Mouse (Mus musculus) liver, embryonic 15.5 days (tissue): ENCODE results near the gene Map4k2. TPM values are rescaled to one million over a fixed set of nuclear protein-coding genes. Genes with fewer than 3 reads are reported as not detected.
"Not testable (repeated sequence)": the region's sequence is repeated elsewhere in the genome, so short reads cannot be mapped to it uniquely, and the experiment has no call there.

Source experiments
- ATAC-seq: fragments of 200-750 bp; cut with Nextera tagmentation; 2 replicates; pipeline ENCODE4 v1.8.0; 2017; ENCODE audit warnings: moderate number of reproducible peaks, mild to moderate bottlenecking, moderate library complexity; ENCODE audit not compliant: insufficient read depth
- H3K27ac ChIP-seq: fragments of 300-500 bp; sonication (generic); replicated peaks from 2 replicates; pipeline ENCODE4 v1.5.1; 2015; ENCODE audit warnings: mild to moderate bottlenecking, inconsistent platforms
- H3K27me3 ChIP-seq: fragments of 300-500 bp; sonication (generic); 2 replicates; pipeline ENCODE4 v1.6.1; 2015; ENCODE audit warnings: mild to moderate bottlenecking, inconsistent platforms
- H3K36me3 ChIP-seq: fragments of 300-500 bp; sonication (generic); replicated peaks from 2 replicates; pipeline ENCODE4 v1.6.1; 2015; ENCODE audit warnings: moderate library complexity, mild to moderate bottlenecking, inconsistent platforms
- H3K4me1 ChIP-seq: fragments of 300-500 bp; sonication (generic); replicated peaks from 2 replicates; pipeline ENCODE4 v1.6.1; 2015; ENCODE audit warnings: inconsistent platforms
- H3K4me2 ChIP-seq: fragments of 300-500 bp; sonication (generic); 2 replicates; pipeline ENCODE4 v1.6.1; 2015; ENCODE audit warnings: moderate library complexity, mild to moderate bottlenecking, inconsistent platforms
- H3K4me3 ChIP-seq: fragments of 300-500 bp; sonication (generic); replicated peaks from 2 replicates; pipeline ENCODE4 v1.5.1; 2015; ENCODE audit warnings: mild to moderate bottlenecking, inconsistent platforms
- H3K9ac ChIP-seq: fragments of 300-500 bp; sonication (generic); 2 replicates; pipeline ENCODE4 v1.6.1; 2015; ENCODE audit warnings: moderate library complexity, mild to moderate bottlenecking, inconsistent platforms
- H3K9me3 ChIP-seq: fragments of 300-500 bp; sonication (generic); replicated peaks from 2 replicates; pipeline ENCODE4 v1.6.1; 2016; ENCODE audit warnings: inconsistent platforms
- WGBS: fragments of 180-500 bp; shearing (Covaris S2); methylation state at CpG from one replicate; pipeline ENCODE4 v1.1.7; 2015; ENCODE audit warnings: mixed read lengths; ENCODE audit not compliant: insufficient replicate concordance; 5-methylcytosine and 5-hydroxymethylcytosine counted together
- polyA plus RNA-seq: library from polyadenylated mRNA; unstranded; fragments of >200 nt; fragmentation: Nextera tagmentation; extraction: Ambion mirVana; gene quantifications from 2 replicates; pipeline ENCODE4 v1.2.1, GENCODE M21; 2015

Map4k2 gene
- polyA plus RNA-seq, 1 experiment from 2014 or later, result 7.7 TPM

DNA sequence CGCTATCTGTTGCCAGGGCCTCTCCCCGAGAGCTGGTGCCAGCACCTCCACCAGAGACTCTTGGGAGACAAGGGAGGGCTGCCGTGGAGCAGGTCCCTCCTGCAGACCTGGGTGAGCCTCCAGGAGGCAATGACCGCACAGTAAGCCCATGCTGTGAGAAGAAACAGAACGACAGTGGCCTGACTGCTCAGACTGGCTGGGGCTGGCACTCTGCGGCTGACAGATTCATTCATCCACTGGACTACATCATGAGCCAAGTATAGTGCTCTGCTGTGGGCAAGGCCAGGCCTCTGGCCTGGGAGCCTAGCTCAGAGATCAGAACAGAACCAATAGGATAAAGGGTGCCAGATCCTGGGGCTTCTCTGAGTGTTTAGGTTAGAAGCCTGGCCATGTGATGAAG lies 37.1 kb upstream of the Map4k2 start:
- peaks cover 14% of the 10 kb centered on the region for H3K36me3 ChIP-seq
- ATAC-seq, result no peak

DNA sequence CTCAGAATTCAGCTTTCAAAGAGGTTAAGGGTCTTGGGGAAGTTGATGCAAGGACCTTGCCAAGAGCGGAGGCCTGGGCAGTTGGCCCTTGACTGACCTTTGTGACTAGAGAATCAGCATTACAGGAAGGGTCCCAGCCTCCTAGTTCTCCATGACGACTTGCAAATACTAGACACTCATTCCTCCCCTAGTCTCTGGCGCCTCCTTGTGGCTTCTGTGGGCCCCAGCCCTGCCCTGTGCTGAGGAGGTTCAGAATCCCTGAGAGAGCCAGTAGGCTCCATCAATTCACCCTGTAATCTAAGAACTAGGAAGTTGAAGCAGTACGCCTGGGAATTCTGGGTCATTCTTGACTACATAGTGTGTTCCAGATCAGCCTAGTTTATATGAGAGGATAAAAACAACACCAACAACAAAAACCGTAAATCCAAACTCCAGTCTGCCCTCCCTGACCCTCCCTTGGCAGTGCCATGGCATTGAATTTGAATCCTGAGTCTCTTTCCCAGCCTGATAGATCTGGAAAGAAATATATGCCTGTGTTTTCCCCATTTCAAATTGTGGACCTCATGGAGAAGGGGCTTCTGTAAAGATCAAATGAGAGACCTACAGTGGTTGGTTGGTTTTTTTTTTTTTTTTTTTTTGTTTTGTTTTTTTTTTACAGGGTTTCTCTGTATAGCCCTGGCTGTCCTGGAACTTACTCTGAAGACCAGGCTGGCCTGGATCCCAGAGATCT lies 36.0 kb upstream of the Map4k2 start:
- 21% methylated on average over 5 of the region's 5 CpGs for WGBS
- Histone ChIP-seq H3K9ac (no peak overlapping the region), H3K27ac (peak overlapping the region; percentile 84), H3K27me3 (no peaks in the 10 kb centered on the region), H3K4me2 (0 out of 2 replicates have a peak overlapping the region, but pooled peaks have one; percentile 99), H3K36me3 (peaks cover 3% of the 10 kb centered on the region; the same call in 1 of the 2 replicates), H3K4me3 (no peak overlapping the region), H3K4me1 (peaks cover 90% of the 10 kb centered on the region), H3K9me3 (no peaks in the 10 kb centered on the region)
- 0 out of 2 replicates have a peak, but pooled peaks have one; percentile 5 for ATAC-seq

More for the DNA sequence above, 37.1 kb upstream of the Map4k2 start:
- no peaks in the 10 kb centered on the region for H3K9me3 ChIP-seq
- 52% methylated on average over 6 of the region's 6 CpGs for WGBS
- H3K4me1 ChIP-seq, result peaks cover 98% of the 10 kb centered on the region
- H3K27me3 ChIP-seq, result no peaks in the 10 kb centered on the region
- H3K27ac ChIP-seq, result peak overlapping the region; percentile 68
- H3K4me2 ChIP-seq, result no peak overlapping the region
- peak overlapping the region; percentile 15; the same call in 1 of the 2 replicates for H3K9ac ChIP-seq
- no peak overlapping the region for H3K4me3 ChIP-seq

DNA sequence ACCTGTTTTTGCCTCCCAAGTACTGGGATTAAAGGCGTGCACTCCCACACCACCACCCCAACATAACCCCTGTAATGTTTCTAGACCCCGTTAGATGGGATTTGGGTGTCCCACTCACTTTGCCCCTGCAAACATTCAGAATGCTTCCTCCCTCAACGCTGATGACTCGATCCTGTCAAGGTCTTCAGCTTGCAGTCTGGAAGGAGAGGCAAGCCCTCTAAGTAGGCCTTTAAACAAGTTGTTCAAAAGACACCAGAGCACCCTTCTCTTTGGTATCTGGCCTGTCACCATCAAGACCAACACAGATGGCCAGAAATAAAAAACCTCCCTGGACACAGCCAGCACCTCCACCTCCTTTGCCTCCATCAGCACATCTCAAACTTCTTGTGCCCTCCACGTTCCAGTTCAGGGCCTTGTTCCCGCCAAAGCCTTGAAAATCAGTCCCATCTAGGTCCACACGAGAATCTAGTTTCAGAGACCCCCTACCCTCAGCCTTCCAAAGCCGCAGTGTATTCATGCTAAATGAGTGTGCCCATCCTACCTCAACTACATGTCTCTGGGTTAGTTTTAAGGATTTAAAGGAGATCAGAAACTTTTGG lies 35.3 kb upstream of the Map4k2 start:
- Histone ChIP-seq H3K27me3 (no peaks in the 10 kb centered on the region), H3K4me1 (peaks cover 83% of the 10 kb centered on the region), H3K4me3 (peak overlapping the region; percentile 77), H3K27ac (peak overlapping the region; percentile 84), H3K4me2 (peak overlapping the region; percentile 99), H3K9ac (peak overlapping the region; percentile 75), H3K36me3 (peaks cover 7% of the 10 kb centered on the region; the same call in 1 of the 2 replicates), H3K9me3 (no peaks in the 10 kb centered on the region)
- ATAC-seq, result no peak
- WGBS, result 56% methylated on average over 8 of the region's 8 CpGs

DNA sequence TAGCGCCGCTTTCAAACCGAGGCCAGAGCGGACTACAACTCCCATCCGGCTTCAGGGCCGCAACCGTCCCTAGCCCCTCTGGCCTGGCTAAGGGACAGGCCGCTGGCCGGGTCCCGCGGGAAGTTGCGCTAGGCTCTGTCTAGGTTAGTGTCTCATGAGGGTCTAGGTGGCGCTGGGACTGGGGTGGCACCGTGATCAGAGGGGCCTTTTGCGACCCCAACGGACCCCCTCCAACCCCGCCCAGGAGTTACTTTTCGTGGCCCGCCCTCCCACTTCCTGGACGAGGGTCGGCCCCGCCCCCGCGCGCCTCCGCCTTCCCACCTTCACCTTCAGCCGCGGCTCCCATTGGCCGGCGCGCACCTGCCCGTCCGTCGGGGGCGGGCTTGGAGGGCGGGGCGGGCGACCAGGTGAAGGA lies 34.8 kb upstream of the Map4k2 start, which contains the start of gene Cdc42bpg:
Cdc42bpg (plus strand) TSS at position 320 of the 415 bp plus-strand sequence.
- peak within 1 kb of the TSS; percentile 99 for H3K4me2 ChIP-seq
- H3K27me3 ChIP-seq, result no peaks in the 10 kb centered on the region
- peak within 1 kb of the TSS; percentile 77 for H3K4me3 ChIP-seq
- H3K9ac ChIP-seq, result peak within 1 kb of the TSS; percentile 75
- H3K36me3 ChIP-seq, result peaks cover 12% of the 10 kb centered on the region; the same call in 1 of the 2 replicates
- no peaks in the 10 kb centered on the region for H3K9me3 ChIP-seq
- ATAC-seq, result peak; percentile 86
- WGBS, result 1% methylated on average over 38 of the region's 38 CpGs
- peaks cover 78% of the 10 kb centered on the region for H3K4me1 ChIP-seq
- peak within 1 kb of the TSS; percentile 84 for H3K27ac ChIP-seq

DNA sequence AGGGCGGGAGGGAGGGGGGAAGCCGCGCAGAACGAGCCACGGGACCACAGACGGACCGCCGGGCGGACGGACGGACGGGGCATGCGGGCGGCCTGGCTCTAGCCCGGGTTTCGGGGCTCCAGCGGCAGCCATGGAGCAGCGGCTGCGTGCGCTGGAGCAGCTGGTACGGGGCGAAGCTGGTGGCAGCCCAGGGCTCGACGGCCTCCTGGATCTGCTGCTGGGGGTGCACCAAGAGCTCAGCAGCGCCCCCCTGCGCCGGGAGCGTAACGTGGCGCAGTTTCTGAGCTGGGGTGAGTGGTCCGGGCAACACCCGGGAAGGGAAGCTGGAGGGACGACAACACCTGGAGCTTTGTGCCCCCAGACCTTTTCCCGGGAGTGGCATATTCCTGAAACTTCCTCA lies 34.3 kb upstream of the Map4k2 start:
- Histone ChIP-seq H3K4me2 (peak overlapping the region; percentile 99), H3K4me1 (peaks cover 74% of the 10 kb centered on the region), H3K4me3 (peak overlapping the region; percentile 77), H3K9ac (peak overlapping the region; percentile 75), H3K27ac (peak overlapping the region; percentile 84), H3K36me3 (peaks cover 16% of the 10 kb centered on the region; the same call in 1 of the 2 replicates), H3K9me3 (no peaks in the 10 kb centered on the region), H3K27me3 (no peaks in the 10 kb centered on the region)
- peak; percentile 59 for ATAC-seq
- 1% methylated on average over 34 of the region's 34 CpGs for WGBS

DNA sequence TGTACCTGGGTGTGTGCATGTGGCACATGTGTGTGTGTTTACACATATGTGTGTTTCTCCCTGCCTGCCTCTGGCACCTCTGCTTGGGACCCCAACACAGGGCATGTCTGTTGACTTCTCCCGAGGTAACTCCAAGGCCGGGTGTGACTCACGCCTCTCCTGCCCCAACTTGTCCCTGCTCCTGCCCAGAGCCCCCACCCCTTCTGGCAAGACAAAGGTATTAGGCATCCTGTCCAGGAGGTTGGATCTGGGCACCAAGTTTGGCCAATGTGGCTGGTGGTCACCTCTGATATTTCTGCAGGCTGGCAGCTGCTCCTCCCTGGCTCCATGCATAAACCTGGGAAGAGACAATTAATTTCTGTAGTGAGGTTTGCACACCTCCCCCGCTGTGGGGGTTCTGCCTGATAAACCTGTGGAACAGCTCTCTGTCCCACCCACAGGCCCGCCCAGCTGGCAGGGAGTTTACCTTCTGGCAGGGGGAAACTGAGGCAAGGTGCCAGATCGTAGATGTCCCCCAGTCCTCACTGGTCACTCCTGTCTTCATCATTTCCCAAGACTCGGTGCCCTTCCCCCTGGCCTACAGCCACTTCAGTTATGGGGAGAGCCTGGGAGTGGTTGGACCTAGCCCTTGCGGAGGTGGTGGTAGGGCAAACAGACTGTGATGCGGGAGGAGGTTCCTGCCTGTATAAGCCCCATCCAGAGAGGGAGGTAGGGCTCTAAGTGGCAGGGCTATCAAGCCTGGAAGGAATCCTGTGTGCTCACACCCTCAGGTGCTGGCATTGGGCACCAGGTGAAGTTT lies 33.0 kb upstream of the Map4k2 start:
- Histone ChIP-seq H3K4me2 (peak overlapping the region; percentile 99), H3K4me1 (peaks cover 60% of the 10 kb centered on the region), H3K27ac (0 out of 2 replicates have a peak overlapping the region, but pooled peaks have one; percentile 4), H3K4me3 (peak overlapping the region; percentile 9; the same call in 1 of the 2 replicates), H3K36me3 (peaks cover 23% of the 10 kb centered on the region; the same call in 1 of the 2 replicates), H3K9me3 (no peaks in the 10 kb centered on the region), H3K27me3 (no peaks in the 10 kb centered on the region), H3K9ac (no peak overlapping the region)
- WGBS, result 73% methylated on average over 9 of the region's 9 CpGs
- no peak for ATAC-seq

DNA sequence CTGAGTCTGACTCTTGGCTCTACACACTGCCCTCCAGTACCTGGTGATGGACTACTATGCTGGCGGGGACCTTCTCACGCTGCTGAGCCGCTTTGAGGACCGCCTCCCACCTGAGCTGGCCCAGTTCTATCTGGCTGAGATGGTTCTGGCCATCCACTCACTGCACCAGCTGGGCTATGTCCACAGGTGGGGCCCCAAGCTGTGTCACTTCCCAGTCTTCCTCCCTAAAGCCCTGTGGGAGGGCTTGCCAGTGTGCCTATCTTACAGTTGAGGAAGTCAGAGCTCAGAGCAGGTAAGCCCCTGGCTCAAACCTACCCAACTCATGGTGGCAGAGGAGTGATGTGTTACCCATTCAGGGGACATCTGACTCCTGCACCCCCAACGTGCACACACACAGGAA lies 30.8 kb upstream of the Map4k2 start:
- Histone ChIP-seq H3K4me3 (no peak overlapping the region), H3K27ac (no peak overlapping the region), H3K4me1 (peaks cover 38% of the 10 kb centered on the region), H3K27me3 (no peaks in the 10 kb centered on the region), H3K4me2 (no peak overlapping the region), H3K36me3 (peaks cover 43% of the 10 kb centered on the region), H3K9me3 (no peaks in the 10 kb centered on the region), H3K9ac (no peak overlapping the region)
- WGBS, result 83% methylated on average over 5 of the region's 5 CpGs
- no peak for ATAC-seq

DNA sequence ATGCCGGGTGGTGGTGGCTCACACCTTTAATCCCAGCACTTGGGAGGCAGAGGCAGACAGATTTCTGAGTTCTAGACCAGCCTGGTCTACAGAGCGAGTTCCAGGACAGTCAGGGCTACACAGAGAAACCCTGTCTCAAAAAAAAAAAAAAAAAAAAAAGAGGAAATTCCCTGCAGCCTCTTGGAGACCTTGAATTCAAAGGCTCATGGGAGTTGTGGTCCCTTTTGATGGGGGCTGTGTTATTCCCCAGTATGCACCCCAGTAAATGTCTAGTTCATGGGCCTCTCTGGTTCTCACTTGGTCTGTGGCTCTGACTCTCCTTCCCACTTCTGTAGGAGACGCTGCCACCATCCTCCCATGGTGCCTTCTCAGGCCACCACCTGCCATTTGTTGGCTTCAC lies 29.2 kb upstream of the Map4k2 start:
- not testable (repeated sequence) for H3K4me3 ChIP-seq, H3K27me3 ChIP-seq, H3K9me3 ChIP-seq, H3K27ac ChIP-seq, ATAC-seq, H3K9ac ChIP-seq, H3K4me2 ChIP-seq
- 71% methylated on average over 3 of the region's 3 CpGs for WGBS
- H3K4me1 ChIP-seq, result peaks cover 23% of the 10 kb centered on the region
- H3K36me3 ChIP-seq, result peaks cover 46% of the 10 kb centered on the region

DNA sequence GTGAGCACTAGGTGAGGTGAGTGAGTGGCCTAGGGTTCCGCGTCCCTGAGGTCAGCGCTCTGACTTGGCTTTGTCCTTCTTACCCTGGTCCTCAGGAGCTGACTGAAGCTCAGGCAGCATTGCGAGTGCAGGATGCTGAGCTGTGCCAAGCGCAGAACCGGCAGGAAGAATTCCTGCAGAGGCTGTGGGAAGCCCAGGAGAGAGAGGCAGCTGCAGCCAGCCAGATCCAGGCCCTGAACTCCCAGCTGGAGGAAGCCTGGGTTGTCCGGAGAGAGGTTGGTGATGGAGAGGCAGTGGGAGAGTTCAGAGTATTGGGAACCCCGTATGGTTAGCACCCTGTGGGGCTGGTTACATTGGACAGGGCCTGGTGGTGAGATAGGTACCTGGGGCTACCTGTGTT lies 27.1 kb upstream of the Map4k2 start:
- peaks cover 51% of the 10 kb centered on the region for H3K36me3 ChIP-seq
- 81% methylated on average over 8 of the region's 8 CpGs for WGBS

DNA sequence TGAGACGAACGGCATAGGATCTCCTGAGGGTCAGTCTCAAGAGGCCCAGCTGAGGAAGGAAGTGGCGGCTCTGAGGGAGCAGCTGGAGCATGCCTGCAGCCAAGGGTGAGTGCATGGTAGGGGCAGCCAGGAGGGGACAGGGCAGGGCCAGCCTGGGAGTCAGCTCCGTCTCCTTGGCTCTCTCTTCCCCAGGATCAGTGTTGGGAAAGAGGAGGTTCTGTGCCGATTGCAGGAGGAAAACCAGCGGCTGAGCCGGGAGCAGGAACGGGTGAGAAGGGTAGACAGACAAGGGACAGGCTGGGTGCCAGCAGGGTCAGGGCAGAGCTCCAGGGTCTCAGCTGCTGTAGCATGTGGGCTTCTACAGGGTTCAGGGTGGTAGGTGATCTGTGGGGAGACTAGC lies 26.4 kb upstream of the Map4k2 start:
- Histone ChIP-seq H3K36me3 (peaks cover 54% of the 10 kb centered on the region), H3K4me3 (no peak overlapping the region), H3K9ac (no peak overlapping the region), H3K27me3 (no peaks in the 10 kb centered on the region), H3K4me1 (no peaks in the 10 kb centered on the region), H3K4me2 (no peak overlapping the region), H3K27ac (no peak overlapping the region), H3K9me3 (no peaks in the 10 kb centered on the region)
- WGBS, result 70% methylated on average over 8 of the region's 8 CpGs
- no peak for ATAC-seq

More for the DNA sequence above, 27.1 kb upstream of the Map4k2 start:
- Histone ChIP-seq H3K27ac (no peak overlapping the region), H3K4me2 (no peak overlapping the region), H3K4me3 (no peak overlapping the region), H3K27me3 (no peaks in the 10 kb centered on the region), H3K9ac (no peak overlapping the region), H3K9me3 (no peaks in the 10 kb centered on the region), H3K4me1 (0 out of 2 replicates have a peak, but pooled peaks cover 3% of the 10 kb centered on the region)
- ATAC-seq, result no peak
